Mouse (Mus musculus) lung, adult 2 months (tissue): Measurements from ENCODE around the gene Hoxc4.

Experiments used
- CTCF ChIP-seq: fragments of 200-500 bp; IDR thresholded peaks from 2 replicates; pipeline ENCODE4 v1.5.1; 2011; ENCODE audit warnings: mild to moderate bottlenecking, low read length, control low read depth; ENCODE audit not compliant: insufficient read depth
- POLR2A ChIP-seq: fragments of 200-500 bp; IDR thresholded peaks from 2 replicates; pipeline ENCODE4 v1.6.1; 2011; ENCODE audit warnings: low read depth, mild to moderate bottlenecking, control low read depth, low read length, borderline replicate concordance; ENCODE audit errors: extremely low read depth

GRCm38 (mm10) chr15:102980352-102980751 lies 38.4 kb upstream of the Hoxc4 start:
- TF ChIP-seq POLR2A (no peak), CTCF (no peak)
